Mouse (Mus musculus) liver, embryonic 14.5 days (tissue): ENCODE measurements around the gene Esrrg.

Experiments
- CTCF ChIP-seq: IDR thresholded peaks from 2 replicates; pipeline ENCODE4 v1.5.1; 2016; ENCODE audit warnings: antibody characterized with exemption, low read depth, control low read depth
- EP300 ChIP-seq: IDR thresholded peaks from 2 replicates; pipeline ENCODE4 v1.6.1; 2016; ENCODE audit warnings: antibody characterized with exemption, low read depth

DNA sequence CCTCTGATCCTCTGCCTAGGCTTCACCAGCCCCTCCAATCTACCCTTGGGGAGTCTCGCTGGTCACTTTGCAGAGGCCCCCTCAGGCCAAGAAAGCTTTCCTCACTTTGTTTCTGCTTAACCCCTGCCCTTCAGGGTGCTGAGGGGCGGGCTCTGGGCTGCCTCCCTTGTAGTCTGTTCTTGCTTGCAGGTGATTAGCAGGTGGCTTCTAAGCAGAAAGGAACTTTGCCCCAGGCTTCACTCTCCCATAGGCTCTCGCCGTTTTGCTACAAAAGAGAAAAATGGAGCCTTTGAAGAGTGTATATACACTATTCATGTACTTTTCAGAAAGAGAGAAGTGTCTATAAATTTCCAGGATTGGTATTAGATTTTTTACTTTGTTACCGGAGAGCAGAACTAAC is 195.0 kb downstream of the Esrrg start:
- no peak for TF ChIP-seq CTCF
- no peak for TF ChIP-seq EP300
